Mouse (Mus musculus) testis, postnatal 10 days (tissue): ENCODE measurements around the gene Gm8267.
"Not testable (repeated sequence)": the region's sequence is repeated elsewhere in the genome, so short reads cannot be mapped to it uniquely, and the experiment has no call there.

Source experiments
- DNase-seq: peaks from one replicate; pipeline ENCODE4 v3.0.0; 2021; ENCODE audit warnings: low spot score

The Gm8267 gene

GRCm38 (mm10) chr14:44750240-44750639 is at the start of gene Gm8267:
Gene Gm8267 (minus strand): TSS chr14:44750340.
- no peak for DNase-seq

DNA sequence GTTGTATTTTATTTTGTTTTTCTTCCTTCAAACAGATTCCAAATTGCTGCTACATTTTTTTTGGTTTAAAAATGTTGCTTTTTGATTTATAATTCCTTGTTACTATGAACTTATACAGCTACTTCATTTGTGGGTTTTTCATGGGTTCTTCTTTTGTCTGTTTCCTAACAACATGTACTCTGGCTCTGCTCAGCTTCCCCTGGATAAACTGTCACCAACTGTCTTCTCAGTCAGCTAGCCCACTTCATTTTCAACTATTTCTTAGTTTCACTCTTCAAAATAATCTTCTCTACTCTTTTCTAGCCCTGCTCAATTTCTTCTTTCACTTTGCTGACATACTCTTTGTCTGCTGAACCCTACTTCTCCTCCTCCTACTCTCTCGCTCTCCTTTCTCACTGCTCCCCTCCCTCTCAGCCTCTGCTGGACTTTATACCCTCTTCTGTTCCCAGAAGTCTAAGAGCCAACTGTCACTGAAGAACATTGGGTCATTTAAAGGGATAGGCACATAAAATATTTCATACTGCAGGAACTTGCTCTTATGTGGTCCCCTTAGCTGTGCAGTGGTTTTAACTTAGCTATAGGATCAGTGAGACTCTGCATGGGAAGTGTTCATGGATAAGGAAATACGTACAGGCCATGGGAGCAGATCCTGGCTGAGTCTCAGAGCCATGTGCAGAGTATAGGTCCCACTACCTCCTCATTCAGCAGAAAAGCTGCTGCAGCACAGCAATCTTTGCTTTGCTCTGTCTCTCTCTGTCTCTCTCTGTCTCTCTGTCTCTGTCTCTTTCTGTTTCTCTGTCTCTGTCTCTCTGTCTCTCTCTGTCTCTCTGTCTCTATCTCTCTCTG is 39.6 kb upstream of the Gm8267 start:
- DNase-seq, result not testable (repeated sequence)

DNA sequence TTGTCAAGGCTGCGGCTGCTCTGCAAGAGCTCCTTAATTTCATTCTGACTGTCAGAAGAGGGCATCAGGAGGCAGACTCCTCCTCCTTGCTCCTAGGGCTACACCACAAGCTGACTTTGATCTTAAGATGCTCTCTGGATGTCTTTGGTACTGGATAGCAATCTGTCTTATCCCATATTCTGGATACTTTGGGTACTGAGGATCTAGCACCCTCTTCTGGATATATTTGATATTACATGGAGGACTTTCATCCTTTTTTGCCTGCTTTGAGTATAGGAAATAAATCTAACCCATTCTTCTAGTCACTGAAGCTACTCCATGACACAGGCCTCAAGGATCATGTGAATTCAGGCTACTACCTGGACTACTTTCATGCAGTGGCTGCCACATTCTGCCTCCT is 7.4 kb downstream of the Gm8267 start:
- DNase-seq, result not testable (repeated sequence)

- DNase-seq, result not testable (repeated sequence)
These were observed 19.4 kb downstream of the Gm8267 start for GRCm38 (mm10) chr14:44730711-44731110.

DNA sequence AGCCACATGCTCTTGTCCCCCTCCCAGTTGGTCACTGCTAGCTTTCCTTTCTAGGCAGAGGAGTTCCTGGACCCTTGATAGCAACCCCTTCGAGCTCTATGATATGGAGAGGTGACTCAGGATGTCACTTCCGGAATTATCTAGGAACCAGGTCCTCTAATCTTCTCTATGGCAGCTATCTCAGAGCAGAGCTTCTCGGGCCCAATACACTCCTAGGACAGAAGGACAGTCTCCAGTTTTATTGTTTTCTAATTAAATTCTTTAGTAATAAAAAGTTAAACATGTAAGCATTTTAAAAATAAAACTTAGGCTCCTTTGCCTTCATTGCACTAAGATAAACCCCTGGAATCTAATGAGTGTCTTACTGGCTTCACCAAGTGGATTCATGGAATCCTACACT is 43.8 kb downstream of the Gm8267 start, which contains the start of gene Gm8257:
Gene Gm8257, minus strand, starts transcription at position 101 of the 400 bp plus-strand sequence.
- not testable (repeated sequence) for DNase-seq
